Comparison of ENCODE assay signal across 11 mouse cellular contexts in genomic region chr4:138980771-138981420, GRCm38 (mm10). TPM values are rescaled to one million over a fixed set of nuclear protein-coding genes. Genes with fewer than 3 reads are reported as not detected.
DNase-seq lines count a peak whose midpoint lies in the region; ATAC-seq and TF ChIP-seq lines count a peak whose summit lies in the region.
"Had no signal": no experiment of that assay in that cellular context is flagged by ENCODE, and none has a peak within 500 bp of the region (broad histone marks: within the 10 kb centered on the region; RNA-seq: fewer than 3 reads in every experiment).

No protein-coding gene starts in this region.

- TF ChIP-seq POLR2A in heart, adult 2 months (IDR thresholded peaks at IDR 0.05; ENCODE audit: insufficient read depth, low read depth, low read length): no peak

- no peaks in the 10 kb centered on the region for H3K27me3 ChIP-seq in heart, embryonic 11.5 days (ENCODE audit: control insufficient read depth, insufficient read depth, low read length)
- no peaks in the 10 kb centered on the region for H3K27me3 ChIP-seq in heart, adult 2 months (ENCODE audit: control insufficient read depth, insufficient read depth, low read length)
- no peaks in the 10 kb centered on the region for H3K27me3 ChIP-seq in midbrain, embryonic 10.5 days (ENCODE audit: low read depth, poor library complexity, severe bottlenecking)
- H3K27me3 ChIP-seq in midbrain, embryonic 15.5 days (replicated peaks): no peaks in the 10 kb centered on the region
- no peaks in the 10 kb centered on the region for H3K27me3 ChIP-seq in embryonic facial prominence, embryonic 15.5 days
- no peaks in the 10 kb centered on the region for H3K27me3 ChIP-seq in neural tube, embryonic 15.5 days (replicated peaks)

- intact Hi-C loops in heart, adult 2 months (cut with DNase I): no loop called here

- no peak overlapping the region for H3K27ac ChIP-seq in heart, embryonic 11.5 days (ENCODE audit: low read depth, low read length)
- H3K27ac ChIP-seq in heart, adult 2 months: no peak overlapping the region
- H3K27ac ChIP-seq in midbrain, embryonic 10.5 days (replicated peaks): no peak overlapping the region
- no peak overlapping the region for H3K27ac ChIP-seq in midbrain, embryonic 15.5 days
- no peak overlapping the region for H3K27ac ChIP-seq in embryonic facial prominence, embryonic 15.5 days (replicated peaks)
- H3K27ac ChIP-seq in neural tube, embryonic 15.5 days (replicated peaks): no peak overlapping the region

- H3K9ac ChIP-seq in heart, embryonic 11.5 days (ENCODE audit: low read depth, low read length): no peak overlapping the region
- H3K9ac ChIP-seq in heart, adult 2 months (ENCODE audit: low read depth, low read length): no peak overlapping the region
- H3K9ac ChIP-seq in midbrain, embryonic 15.5 days: no peak overlapping the region
- no peak overlapping the region for H3K9ac ChIP-seq in embryonic facial prominence, embryonic 15.5 days
- H3K9ac ChIP-seq in neural tube, embryonic 15.5 days (replicated peaks): no peak overlapping the region

- no peak for TF ChIP-seq CTCF in heart, adult 2 months (IDR thresholded peaks at IDR 0.05)

- no peak for DNase-seq in heart, adult 2 months
- DNase-seq in midbrain, embryonic 10.5 days (ENCODE audit: low spot score): peak; percentile 19
- DNase-seq in thymus, postnatal 4 days: no peak
- no peak for DNase-seq in layer of hippocampus, postnatal 36 days
- DNase-seq: adrenal gland, adult 8-10 months; heart, postnatal 14 days had no signal

- H3K4me2 ChIP-seq in heart, embryonic 11.5 days: peak overlapping the region; percentile 36
- no peak overlapping the region for H3K4me2 ChIP-seq in midbrain, embryonic 15.5 days
- peak overlapping the region; percentile 13; the same call in 1 of the 2 replicates for H3K4me2 ChIP-seq in embryonic facial prominence, embryonic 15.5 days (replicated peaks)
- H3K4me2 ChIP-seq in neural tube, embryonic 15.5 days: peak overlapping the region; percentile 19; the same call in 1 of the 2 replicates

- no peak for TF ChIP-seq EP300 in heart, adult 2 months (IDR thresholded peaks at IDR 0.05; ENCODE audit: insufficient read depth, low read depth, low read length)

- no peaks in the 10 kb centered on the region for H3K4me1 ChIP-seq in heart, embryonic 11.5 days (ENCODE audit: control insufficient read depth, insufficient read depth, low read length)
- no peaks in the 10 kb centered on the region for H3K4me1 ChIP-seq in heart, adult 2 months (ENCODE audit: control insufficient read depth, insufficient read depth, low read length)
- peaks cover 12% of the 10 kb centered on the region for H3K4me1 ChIP-seq in midbrain, embryonic 10.5 days
- no peaks in the 10 kb centered on the region for H3K4me1 ChIP-seq in midbrain, embryonic 15.5 days
- H3K4me1 ChIP-seq in embryonic facial prominence, embryonic 15.5 days: no peaks in the 10 kb centered on the region
- H3K4me1 ChIP-seq in neural tube, embryonic 15.5 days: no peaks in the 10 kb centered on the region

- H3K4me3 ChIP-seq in heart, embryonic 11.5 days (ENCODE audit: low read depth, low read length): no peak overlapping the region
- H3K4me3 ChIP-seq in heart, adult 2 months: no peak overlapping the region
- H3K4me3 ChIP-seq in midbrain, embryonic 10.5 days: 0 out of 2 replicates have a peak overlapping the region, but pooled peaks have one; percentile 9
- H3K4me3 ChIP-seq in midbrain, embryonic 15.5 days: no peak overlapping the region
- no peak overlapping the region for H3K4me3 ChIP-seq in embryonic facial prominence, embryonic 15.5 days (replicated peaks)
- no peak overlapping the region for H3K4me3 ChIP-seq in neural tube, embryonic 15.5 days (replicated peaks)

- no peaks in the 10 kb centered on the region for H3K79me2 ChIP-seq in heart, adult 2 months (replicated peaks; ENCODE audit: control insufficient read depth, insufficient read depth, low read length)

- no peak for ATAC-seq in heart, embryonic 11.5 days (replicated peaks; ENCODE audit: insufficient number of reproducible peaks, low FRiP score, low TSS enrichment)
- no peak for ATAC-seq in midbrain, embryonic 15.5 days (replicated peaks)
- ATAC-seq in embryonic facial prominence, embryonic 15.5 days (ENCODE audit: insufficient number of reproducible peaks, low FRiP score, low TSS enrichment, low read depth): no peak
- ATAC-seq in neural tube, embryonic 15.5 days (ENCODE audit: low FRiP score): no peak

- 20% methylated on average over 12 of the region's 12 CpGs for WGBS in heart, embryonic 11.5 days (ENCODE audit: insufficient replicate concordance)
- WGBS in heart, adult 2 months: 36% methylated on average over 12 of the region's 12 CpGs
- WGBS in midbrain, embryonic 10.5 days: 29% methylated on average over 12 of the region's 12 CpGs
- WGBS in midbrain, embryonic 15.5 days: 23% methylated on average over 12 of the region's 12 CpGs
- WGBS in embryonic facial prominence, embryonic 15.5 days: 22% methylated on average over 12 of the region's 12 CpGs
- 29% methylated on average over 12 of the region's 12 CpGs for WGBS in neural tube, embryonic 15.5 days

- H3K36me3 ChIP-seq in heart, embryonic 11.5 days (ENCODE audit: control insufficient read depth, insufficient read depth, low read length): no peaks in the 10 kb centered on the region; the same call in 1 of the 2 replicates
- H3K36me3 ChIP-seq in heart, adult 2 months (ENCODE audit: control insufficient read depth, insufficient read depth, low read length): no peaks in the 10 kb centered on the region
- H3K36me3 ChIP-seq in midbrain, embryonic 10.5 days: no peaks in the 10 kb centered on the region
- H3K36me3 ChIP-seq in midbrain, embryonic 15.5 days (replicated peaks): no peaks in the 10 kb centered on the region
- no peaks in the 10 kb centered on the region for H3K36me3 ChIP-seq in embryonic facial prominence, embryonic 15.5 days
- H3K36me3 ChIP-seq in neural tube, embryonic 15.5 days: no peaks in the 10 kb centered on the region

- no peaks in the 10 kb centered on the region for H3K9me3 ChIP-seq in heart, embryonic 11.5 days (replicated peaks; ENCODE audit: control insufficient read depth, low read length)
- H3K9me3 ChIP-seq in midbrain, embryonic 10.5 days (replicated peaks): no peaks in the 10 kb centered on the region
- H3K9me3 ChIP-seq in midbrain, embryonic 15.5 days: no peaks in the 10 kb centered on the region
- H3K9me3 ChIP-seq in embryonic facial prominence, embryonic 15.5 days (replicated peaks): no peaks in the 10 kb centered on the region
- H3K9me3 ChIP-seq in neural tube, embryonic 15.5 days (replicated peaks): no peaks in the 10 kb centered on the region

RNA-seq across cellular contexts. Expression of gene Tmco4, which starts 8.2 kb away (rescaled TPM):
- polyA plus RNA-seq in heart, embryonic 11.5 days (2014; fragmentation: Nextera tagmentation; extraction: Ambion mirVana): 3.0 TPM in 2 replicates
- 10 to 100 TPM in 1 of 2 experiments, 1 to 10 TPM in 1; 9.2 to 11.7 TPM for total RNA-seq in heart, adult 2 months (2021)
- 8.4 and 12.2 TPM in 2 replicates for polyA plus RNA-seq in heart, adult 2 months (2012; rRNA removed)
- polyA plus RNA-seq in midbrain, embryonic 10.5 days (2016; fragmentation: Nextera tagmentation; extraction: Ambion mirVana): 0.87 and 0.98 TPM in 2 replicates
- polyA plus RNA-seq in midbrain, embryonic 15.5 days (2015; fragmentation: Nextera tagmentation; extraction: Ambion mirVana): 0.64 and 0.75 TPM in 2 replicates
- polyA plus RNA-seq in embryonic facial prominence, embryonic 15.5 days (2015; fragmentation: Nextera tagmentation; extraction: Ambion mirVana): 4.9 and 6.4 TPM in 2 replicates
- 1.2 and 3.7 TPM in 2 replicates for polyA plus RNA-seq in neural tube, embryonic 15.5 days (2015; fragmentation: Nextera tagmentation; extraction: Ambion mirVana)
- total RNA-seq in layer of hippocampus, postnatal 36 days (2021): 1 to 10 TPM; 2.0 to 2.5 TPM

RNA-seq across cellular contexts. Expression of gene Rnf186, which starts 14.0 kb away (rescaled TPM):
- polyA plus RNA-seq in heart, embryonic 11.5 days (2014; fragmentation: Nextera tagmentation; extraction: Ambion mirVana): not detected in 2 replicates
- not detected for total RNA-seq in heart, adult 2 months (2021)
- 2.0 TPM in 1 of 2 replicates, not detected in the other for polyA plus RNA-seq in heart, adult 2 months (2012; rRNA removed)
- not detected in 2 replicates for polyA plus RNA-seq in midbrain, embryonic 10.5 days (2016; fragmentation: Nextera tagmentation; extraction: Ambion mirVana)
- 0.58 TPM in 1 of 2 replicates, not detected in the other for polyA plus RNA-seq in midbrain, embryonic 15.5 days (2015; fragmentation: Nextera tagmentation; extraction: Ambion mirVana)
- 0.43 TPM in 1 of 2 replicates, not detected in the other for polyA plus RNA-seq in embryonic facial prominence, embryonic 15.5 days (2015; fragmentation: Nextera tagmentation; extraction: Ambion mirVana)
- polyA plus RNA-seq in neural tube, embryonic 15.5 days (2015; fragmentation: Nextera tagmentation; extraction: Ambion mirVana): 3.5 TPM in 1 of 2 replicates, not detected in the other
- not detected for total RNA-seq in layer of hippocampus, postnatal 36 days (2021)
- total RNA-seq: adrenal gland, adult 8-10 months; layer of hippocampus, postnatal 10 days had no signal
